13 mouse cellular contexts compared by ENCODE assay signal in the genomic region with DNA sequence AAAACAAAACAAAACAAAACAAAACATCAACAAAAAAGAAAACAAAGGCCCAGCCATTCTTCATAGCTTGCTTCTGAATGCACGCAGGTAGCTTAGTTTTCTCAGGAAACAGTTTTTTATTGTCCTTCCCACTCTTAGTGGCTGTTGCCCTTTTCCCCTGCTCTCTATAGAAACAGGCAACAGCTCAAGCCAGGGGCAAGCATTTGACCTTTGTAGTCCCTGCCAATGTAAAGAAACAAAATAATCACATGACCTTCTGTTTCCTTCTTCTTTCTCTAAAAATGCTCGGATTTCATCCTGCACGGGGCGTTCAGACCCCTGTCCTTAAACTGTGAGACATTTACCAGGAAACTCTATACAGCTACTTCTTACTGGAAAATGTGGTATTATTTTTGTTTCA.
"Had no signal": no experiment of that assay in that cellular context is flagged by ENCODE, and none has a peak within 500 bp of the region (broad histone marks: within the 10 kb centered on the region; RNA-seq: fewer than 3 reads in every experiment).

No protein-coding gene starts in this region.

- H3K9ac ChIP-seq: intestine, embryonic 15.5 days; limb, embryonic 13.5 days; liver, embryonic 14.5 days; lung, embryonic 15.5 days; stomach, embryonic 15.5 days had no signal

- H3K4me2 ChIP-seq: intestine, embryonic 15.5 days; limb, embryonic 13.5 days; lung, embryonic 15.5 days; stomach, embryonic 15.5 days had no signal

- DNase-seq: kidney, adult 8-10 months; kidney, postnatal 25 days; left cerebral cortex, postnatal 4 days; lung, postnatal 14 days; right cerebral cortex, postnatal 14 days; thymus, postnatal 36 days had no signal

- H3K27me3 ChIP-seq: intestine, embryonic 15.5 days; limb, embryonic 13.5 days; lung, embryonic 15.5 days; stomach, embryonic 15.5 days had no signal

- H3K4me3 ChIP-seq: intestine, embryonic 15.5 days; limb, embryonic 13.5 days; lung, embryonic 15.5 days; midbrain, embryonic 10.5 days; stomach, embryonic 15.5 days had no signal

- H3K9me3 ChIP-seq: intestine, embryonic 15.5 days; limb, embryonic 13.5 days; lung, embryonic 15.5 days; midbrain, embryonic 10.5 days; stomach, embryonic 15.5 days had no signal

- ATAC-seq: intestine, embryonic 15.5 days; midbrain, embryonic 16.5 days had no signal

- H3K27ac ChIP-seq: intestine, embryonic 15.5 days; limb, embryonic 13.5 days; liver, embryonic 14.5 days; lung, embryonic 15.5 days; midbrain, embryonic 10.5 days; stomach, embryonic 15.5 days had no signal

- H3K4me1 ChIP-seq: intestine, embryonic 15.5 days; stomach, embryonic 15.5 days had no signal
